Mouse (Mus musculus) lung, postnatal 0 days (tissue): ENCODE results near the gene Plekha1. TPM values are rescaled to one million over a fixed set of nuclear protein-coding genes. Genes with fewer than 3 reads are reported as not detected.
A peak's percentile ranks its signal among the peaks of the same experiment; 100 is the strongest.

Experiments used
- ATAC-seq: fragments of 200-750 bp; cut with Nextera tagmentation; 2 replicates; pipeline ENCODE4 v1.8.0; 2017; ENCODE audit warnings: moderate library complexity
- DNase-seq: peaks from one replicate; pipeline ENCODE4 v3.0.0-alpha.2; 2016; ENCODE audit warnings: low spot score
- H3K27ac ChIP-seq: fragments of 300-500 bp; sonication (generic); 2 replicates; pipeline ENCODE4 v1.5.1; 2014; ENCODE audit warnings: antibody characterized with exemption, mild to moderate bottlenecking, low read length, mixed read lengths
- H3K27me3 ChIP-seq: fragments of 300-500 bp; sonication (generic); replicated peaks from 2 replicates; pipeline ENCODE4 v1.6.1; 2014; ENCODE audit warnings: low read length, mixed read lengths; ENCODE audit not compliant: insufficient read depth
- H3K36me3 ChIP-seq: fragments of 300-500 bp; sonication (generic); 2 replicates; pipeline ENCODE4 v1.6.1; 2014; ENCODE audit warnings: low read length, mixed read lengths; ENCODE audit not compliant: insufficient read depth
- H3K4me1 ChIP-seq: fragments of 300-500 bp; sonication (generic); 2 replicates; pipeline ENCODE4 v1.6.1; 2014; ENCODE audit warnings: antibody characterized with exemption, low read depth, low read length, mixed read lengths; ENCODE audit not compliant: insufficient read depth
- H3K4me2 ChIP-seq: fragments of 300-500 bp; sonication (generic); replicated peaks from 2 replicates; pipeline ENCODE4 v1.6.1; 2014; ENCODE audit warnings: low read depth, mild to moderate bottlenecking, low read length, moderate library complexity, mixed read lengths
- H3K4me3 ChIP-seq: fragments of 300-500 bp; sonication (generic); 2 replicates; pipeline ENCODE4 v1.5.1; 2014; ENCODE audit warnings: low read depth, low read length
- H3K9ac ChIP-seq: fragments of 300-500 bp; sonication (generic); replicated peaks from 2 replicates; pipeline ENCODE4 v1.6.1; 2014; ENCODE audit warnings: low read depth, mild to moderate bottlenecking
- H3K9me3 ChIP-seq: fragments of 300-500 bp; sonication (generic); 2 replicates; pipeline ENCODE4 v1.6.1; 2016; ENCODE audit warnings: low read length, mixed read lengths
- CTCF ChIP-seq: IDR thresholded peaks from 2 replicates; pipeline ENCODE4 v1.5.1; 2016; ENCODE audit warnings: antibody characterized with exemption, mild to moderate bottlenecking
- EP300 ChIP-seq: IDR thresholded peaks from 2 replicates; pipeline ENCODE4 v1.6.1; 2016; ENCODE audit warnings: antibody characterized with exemption, mild to moderate bottlenecking, control low read depth
- WGBS: fragments of 180-500 bp; shearing (Covaris S2); extraction: QIAGEN DNeasy Blood & Tissue Kit; methylation state at CpG from one replicate; pipeline ENCODE4 v1.1.7; 2014; 5-methylcytosine and 5-hydroxymethylcytosine counted together
- polyA plus RNA-seq: library from polyadenylated mRNA; unstranded; fragments of >200 nt; fragmentation: Nextera tagmentation; extraction: Ambion mirVana; gene quantifications from 2 replicates; pipeline ENCODE4 v1.2.1, GENCODE M21; 2015

The Plekha1 gene
- polyA plus RNA-seq, 1 experiment from 2014 or later = 74.5 TPM

GRCm38 (mm10) chr7:130894931-130895617, 29.5 kb downstream of the Plekha1 start:
- Histone ChIP-seq H3K27me3 (no peaks in the 10 kb centered on the region), H3K9ac (no peak overlapping the region), H3K27ac (no peak overlapping the region), H3K36me3 (peaks cover 10% of the 10 kb centered on the region; the same call in 1 of the 2 replicates), H3K4me1 (no peaks in the 10 kb centered on the region), H3K4me3 (no peak overlapping the region), H3K9me3 (no peaks in the 10 kb centered on the region), H3K4me2 (no peak overlapping the region)
- DNase-seq (no peak), ATAC-seq (no peak)
- TF ChIP-seq EP300 (no peak), CTCF (no peak)
- 83% methylated on average over 9 of the region's 9 CpGs for WGBS

- no peaks in the 10 kb centered on the region for H3K4me1 ChIP-seq
- no peak overlapping the region for H3K4me3 ChIP-seq
- WGBS = 86% methylated on average over 2 of the region's 2 CpGs
- no peak overlapping the region for H3K4me2 ChIP-seq
- DNase-seq = no peak
- no peak overlapping the region for H3K27ac ChIP-seq
- ATAC-seq = no peak
- H3K9me3 ChIP-seq = no peaks in the 10 kb centered on the region
- H3K9ac ChIP-seq = no peak overlapping the region
- no peaks in the 10 kb centered on the region for H3K27me3 ChIP-seq
- TF ChIP-seq EP300 (no peak), CTCF (no peak)
- peaks cover 13% of the 10 kb centered on the region; the same call in 1 of the 2 replicates for H3K36me3 ChIP-seq
Measured at GRCm38 (mm10) chr7:130895618-130895945, 30.0 kb downstream of the Plekha1 start.

GRCm38 (mm10) chr7:130896064-130896463, 30.5 kb downstream of the Plekha1 start:
- no peak for TF ChIP-seq EP300
- no peak for TF ChIP-seq CTCF
- no peaks in the 10 kb centered on the region for H3K27me3 ChIP-seq
- no peaks in the 10 kb centered on the region for H3K4me1 ChIP-seq
- no peak for DNase-seq
- no peak overlapping the region for H3K4me3 ChIP-seq
- no peak overlapping the region for H3K27ac ChIP-seq
- H3K9me3 ChIP-seq = no peaks in the 10 kb centered on the region
- no peak overlapping the region for H3K4me2 ChIP-seq
- peaks cover 17% of the 10 kb centered on the region; the same call in 1 of the 2 replicates for H3K36me3 ChIP-seq
- H3K9ac ChIP-seq = no peak overlapping the region
- 74% methylated on average over 3 of the region's 3 CpGs for WGBS
- ATAC-seq = no peak

- WGBS = 92% methylated on average over 10 of the region's 10 CpGs
- H3K27ac ChIP-seq = no peak overlapping the region
- DNase-seq (no peak), ATAC-seq (no peak)
- no peak overlapping the region for H3K9ac ChIP-seq
- no peaks in the 10 kb centered on the region for H3K4me1 ChIP-seq
- no peak overlapping the region for H3K4me3 ChIP-seq
- no peaks in the 10 kb centered on the region for H3K27me3 ChIP-seq
- no peak for TF ChIP-seq CTCF
- no peak for TF ChIP-seq EP300
- H3K4me2 ChIP-seq = no peak overlapping the region
- peaks cover 17% of the 10 kb centered on the region; the same call in 1 of the 2 replicates for H3K36me3 ChIP-seq
- no peaks in the 10 kb centered on the region for H3K9me3 ChIP-seq
Measured at GRCm38 (mm10) chr7:130897201-130897600, 31.6 kb downstream of the Plekha1 start.

- no peak overlapping the region for H3K4me2 ChIP-seq
- H3K27me3 ChIP-seq = no peaks in the 10 kb centered on the region
- H3K4me1 ChIP-seq = no peaks in the 10 kb centered on the region
- H3K9ac ChIP-seq = no peak overlapping the region
- H3K9me3 ChIP-seq = no peaks in the 10 kb centered on the region
- TF ChIP-seq EP300 = no peak
- TF ChIP-seq CTCF = peak; percentile 44
- H3K4me3 ChIP-seq = no peak overlapping the region
- 77% methylated on average over 4 of the region's 4 CpGs for WGBS
- H3K27ac ChIP-seq = no peak overlapping the region
- DNase-seq (no peak), ATAC-seq (no peak)
- H3K36me3 ChIP-seq = peaks cover 15% of the 10 kb centered on the region; the same call in 1 of the 2 replicates
Measured at GRCm38 (mm10) chr7:130898373-130898772, 32.8 kb downstream of the Plekha1 start.

GRCm38 (mm10) chr7:130900233-130900848, 34.8 kb downstream of the Plekha1 start:
- ATAC-seq (no peak), DNase-seq (peak; percentile 36)
- Histone ChIP-seq H3K4me1 (no peaks in the 10 kb centered on the region), H3K4me3 (no peak overlapping the region), H3K9ac (no peak overlapping the region), H3K27ac (no peak overlapping the region), H3K27me3 (no peaks in the 10 kb centered on the region), H3K4me2 (no peak overlapping the region), H3K9me3 (no peaks in the 10 kb centered on the region), H3K36me3 (peaks cover 18% of the 10 kb centered on the region; the same call in 1 of the 2 replicates)
- TF ChIP-seq CTCF = no peak
- TF ChIP-seq EP300 = no peak
- WGBS = 81% methylated on average over 5 of the region's 5 CpGs
